Mouse (Mus musculus) retina, postnatal 7 days (tissue): ENCODE results near the gene Olfr455.

Experiments
- DNase-seq: peaks from one replicate; pipeline ENCODE4 v3.0.0-alpha.2; 2012; ENCODE audit warnings: low read depth, low spot score

Olfr455 gene

GRCm38 (mm10) chr6:42547461-42547860 lies at the start of gene Olfr455:
Olfr455 (minus strand) TSS chr6:42547587.
- DNase-seq, result no peak

GRCm38 (mm10) chr6:42593138-42593882 lies 45.9 kb upstream of the Olfr455 start:
- no peak for DNase-seq

GRCm38 (mm10) chr6:42586569-42586968 lies 39.2 kb upstream of the Olfr455 start:
- DNase-seq, result no peak

- peak; percentile 2 for DNase-seq
These were observed 36.1 kb upstream of the Olfr455 start for GRCm38 (mm10) chr6:42583488-42583872.

GRCm38 (mm10) chr6:42582741-42583487 lies 35.5 kb upstream of the Olfr455 start:
- DNase-seq, result no peak

- no peak for DNase-seq
These were observed 31.3 kb upstream of the Olfr455 start for GRCm38 (mm10) chr6:42578678-42579077.

- DNase-seq, result no peak
These were observed 30.0 kb upstream of the Olfr455 start for GRCm38 (mm10) chr6:42577433-42577832.

- no peak for DNase-seq
These were observed 20.8 kb upstream of the Olfr455 start for GRCm38 (mm10) chr6:42568205-42568604.

GRCm38 (mm10) chr6:42566076-42566598 lies 18.8 kb upstream of the Olfr455 start:
- no peak for DNase-seq

- DNase-seq, result no peak
These were observed 14.9 kb upstream of the Olfr455 start for GRCm38 (mm10) chr6:42562280-42562679.

GRCm38 (mm10) chr6:42560885-42561284 lies 13.5 kb upstream of the Olfr455 start:
- no peak for DNase-seq

GRCm38 (mm10) chr6:42558641-42559040 lies 11.3 kb upstream of the Olfr455 start:
- DNase-seq, result no peak

- no peak for DNase-seq
These were observed 1.2 kb downstream of the Olfr455 start for GRCm38 (mm10) chr6:42546180-42546579.

- DNase-seq, result no peak
These were observed 1.9 kb downstream of the Olfr455 start for GRCm38 (mm10) chr6:42545451-42545885.

GRCm38 (mm10) chr6:42544846-42545245 lies 2.5 kb downstream of the Olfr455 start:
- no peak for DNase-seq

- no peak for DNase-seq
These were observed 5.1 kb downstream of the Olfr455 start for GRCm38 (mm10) chr6:42542036-42543031.

- no peak for DNase-seq
These were observed 6.7 kb downstream of the Olfr455 start for GRCm38 (mm10) chr6:42540681-42541080.

GRCm38 (mm10) chr6:42539711-42540110 lies 7.7 kb downstream of the Olfr455 start:
- no peak for DNase-seq

- no peak for DNase-seq
These were observed 33.9 kb downstream of the Olfr455 start for GRCm38 (mm10) chr6:42513461-42513860.

GRCm38 (mm10) chr6:42509311-42509710 lies 38.1 kb downstream of the Olfr455 start:
- DNase-seq, result no peak

- DNase-seq, result no peak
These were observed 43.9 kb downstream of the Olfr455 start for GRCm38 (mm10) chr6:42503478-42503877.
